Mouse (Mus musculus) B cell, adult 2 months (primary cell): ENCODE results near the gene Bcl2l15.

Experiments used
- DNase-seq, 2 experiments: peaks; one replicate each; pipeline ENCODE4 v3.0.0; 2022

Bcl2l15 gene

DNA sequence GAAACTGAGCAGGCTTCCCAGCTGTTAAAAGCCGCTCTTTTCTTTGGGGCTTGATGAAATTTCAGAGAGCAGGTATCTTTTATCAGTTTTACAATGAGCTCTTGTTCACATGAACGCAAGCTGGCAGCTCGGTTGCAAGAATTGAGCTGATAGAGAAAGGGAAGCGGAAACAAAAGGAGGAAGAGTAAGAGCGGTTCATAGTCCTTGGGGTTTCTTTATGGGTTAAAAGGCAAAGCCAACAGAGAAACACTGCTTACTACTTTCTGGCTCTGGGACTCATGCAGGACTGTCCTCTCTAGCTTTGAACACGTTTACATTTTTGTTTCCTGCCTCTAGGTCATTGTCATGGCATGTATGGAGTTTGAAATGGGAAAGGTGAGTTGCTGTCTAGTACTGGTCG, 41.9 kb downstream of the Bcl2l15 start:
- DNase-seq, result peak in 1 of 2 experiments; percentile 20

DNA sequence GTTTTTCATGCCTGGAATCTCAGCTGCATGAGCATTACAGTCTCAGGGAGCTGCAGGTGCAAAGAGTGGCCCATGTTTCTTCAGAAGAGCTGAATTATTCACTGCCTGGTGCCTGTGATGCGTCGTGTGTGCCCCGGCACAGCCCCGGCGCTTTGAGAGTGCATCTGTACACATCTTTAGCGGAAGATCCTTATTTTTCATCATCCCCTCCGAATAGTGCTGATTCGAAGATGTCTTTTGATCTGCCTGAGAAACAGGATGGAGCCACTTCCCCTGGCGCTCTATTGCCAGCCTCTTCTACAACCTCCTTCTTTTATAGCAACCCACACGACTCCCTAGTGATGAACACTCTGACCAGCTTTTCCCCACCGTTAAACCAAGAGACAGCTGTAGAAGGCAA, 53.5 kb downstream of the Bcl2l15 start:
- no peak for DNase-seq

DNA sequence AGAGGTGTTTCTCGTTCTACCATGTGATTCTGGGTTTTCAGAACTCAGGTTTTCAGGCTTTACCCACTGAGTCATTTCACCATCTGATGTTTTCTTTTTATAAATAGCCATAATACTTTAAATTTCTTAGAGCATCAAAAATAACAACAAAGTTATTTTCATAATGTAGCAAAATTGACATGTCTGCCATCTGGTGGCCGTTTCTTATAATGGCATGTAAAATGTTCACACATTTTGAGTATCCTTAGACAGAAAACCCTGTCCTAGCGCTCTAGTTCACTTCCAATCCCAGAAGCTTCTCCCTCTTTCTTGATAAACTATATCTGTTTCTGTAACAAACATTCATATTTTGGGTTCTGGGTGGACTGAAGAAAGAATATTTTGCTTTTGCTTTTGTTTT, 55.2 kb downstream of the Bcl2l15 start:
- peak; percentile 71 to 77 for DNase-seq

DNA sequence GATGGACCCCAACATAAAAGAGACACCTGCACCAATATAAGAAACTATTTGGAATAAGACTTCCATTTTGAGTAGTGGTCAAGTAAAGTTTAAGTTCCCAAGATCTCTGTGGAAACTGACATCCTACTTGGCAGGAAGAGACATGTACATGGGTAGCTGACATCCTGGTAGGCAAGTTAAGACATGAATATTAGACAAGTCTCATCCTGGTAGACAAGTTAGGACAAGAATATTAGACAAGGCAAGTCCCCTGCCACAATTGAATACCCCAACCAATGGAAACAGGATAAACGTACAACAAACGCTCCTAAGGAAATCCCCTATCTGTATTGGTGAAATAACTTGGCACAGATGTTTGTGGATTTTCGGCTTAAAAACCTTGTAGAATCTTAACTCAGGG, 61.0 kb downstream of the Bcl2l15 start:
- no peak for DNase-seq
